Mouse (Mus musculus) brain, embryonic 14.5 days (tissue): Measurements from ENCODE around the gene Uba52. TPM values are rescaled to one million over a fixed set of nuclear protein-coding genes. Genes with fewer than 3 reads are reported as not detected.

Source experiments
- DNase-seq: peaks from one replicate; pipeline ENCODE4 v3.0.0-alpha.2; 2011; ENCODE audit warnings: low read depth
- CTCF ChIP-seq: fragments of 200-500 bp; IDR thresholded peaks from 2 replicates; pipeline ENCODE4 v1.5.1; 2012; ENCODE audit warnings: inconsistent platforms, mild to moderate bottlenecking, moderate library complexity, borderline replicate concordance; ENCODE audit not compliant: insufficient read depth, insufficient read length; ENCODE audit errors: extremely low read depth
- POLR2A ChIP-seq: fragments of 200-500 bp; IDR thresholded peaks from 2 replicates; pipeline ENCODE4 v1.6.1; 2012; ENCODE audit warnings: mild to moderate bottlenecking, inconsistent platforms, borderline replicate concordance; ENCODE audit not compliant: poor library complexity, insufficient read depth, insufficient read length, severe bottlenecking; ENCODE audit errors: extremely low read depth
- polyA plus RNA-seq: library from polyadenylated mRNA; depleted of rRNA; stranded (reverse); fragments of >200 nt; gene quantifications from 2 replicates; pipeline ENCODE4 v1.2.3, GENCODE M21; 2012; rRNA removed

The Uba52 gene
- 1,073 and 1,241 TPM in 2 replicates for polyA plus RNA-seq

DNA sequence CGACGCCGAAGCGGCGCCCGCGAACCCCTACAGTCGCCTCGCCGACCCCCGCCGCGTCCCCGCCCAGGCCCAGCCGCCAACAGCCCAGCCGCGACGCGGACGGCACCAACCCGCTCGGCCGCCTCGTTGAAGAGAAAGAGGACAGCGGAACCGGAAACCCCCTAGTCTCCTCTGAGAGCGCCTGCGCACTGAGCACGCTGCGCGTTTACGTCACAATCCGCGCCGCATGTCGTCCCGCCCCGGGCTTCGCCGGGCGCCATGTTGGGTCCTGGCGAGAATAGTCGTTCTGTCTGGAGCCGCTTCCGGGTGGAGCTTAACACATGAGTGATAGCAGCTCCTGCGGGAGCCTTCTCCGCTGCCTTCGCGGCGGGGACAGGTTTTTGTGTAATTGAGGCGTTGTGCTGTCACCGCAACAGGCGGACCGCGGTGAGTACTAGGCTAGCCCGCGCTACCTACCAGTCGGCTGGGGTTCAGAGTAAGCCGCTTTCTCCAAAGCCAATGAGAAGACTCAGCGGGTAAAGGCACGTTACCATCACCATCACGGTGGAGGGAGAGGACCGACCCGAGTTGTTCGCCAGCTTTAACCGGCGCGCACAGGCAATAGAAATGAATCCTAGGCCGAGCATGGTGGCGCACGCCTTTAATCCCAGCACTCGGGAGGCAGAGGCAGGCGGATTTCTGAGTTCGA lies at the start of gene Uba52:
Gene Uba52, minus strand, starts transcription at position 574 of the 688 bp plus-strand sequence.
- DNase-seq, result peak; percentile 99
- TF ChIP-seq POLR2A (peak; percentile 81), CTCF (no peak)

DNA sequence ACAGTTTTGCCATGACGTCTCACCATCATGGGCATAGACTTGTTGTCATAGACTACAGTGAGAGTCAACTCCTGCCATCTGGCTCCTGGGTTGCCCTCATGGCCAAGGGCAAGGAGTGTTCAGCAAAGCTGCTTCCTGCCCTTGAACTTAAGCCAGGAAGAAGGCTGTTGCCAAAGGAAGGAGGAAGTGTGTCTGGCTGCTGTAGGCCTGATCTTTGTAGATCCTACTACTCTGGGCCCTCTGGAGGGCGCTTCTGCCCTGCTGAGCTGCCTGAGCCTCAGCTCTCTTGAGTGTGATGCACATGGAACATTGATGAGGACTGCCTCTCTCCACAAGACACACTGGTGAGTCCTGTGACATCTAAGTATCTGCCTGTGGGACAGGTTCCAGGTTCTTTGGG lies 49.5 kb upstream of the Uba52 start:
- DNase-seq, result no peak
- TF ChIP-seq CTCF (no peak; the same call in 1 of the 2 replicates), POLR2A (no peak)

GRCm38 (mm10) chr8:70558983-70559382 lies 48.4 kb upstream of the Uba52 start:
- no peak for DNase-seq
- TF ChIP-seq POLR2A (no peak), CTCF (no peak)

DNA sequence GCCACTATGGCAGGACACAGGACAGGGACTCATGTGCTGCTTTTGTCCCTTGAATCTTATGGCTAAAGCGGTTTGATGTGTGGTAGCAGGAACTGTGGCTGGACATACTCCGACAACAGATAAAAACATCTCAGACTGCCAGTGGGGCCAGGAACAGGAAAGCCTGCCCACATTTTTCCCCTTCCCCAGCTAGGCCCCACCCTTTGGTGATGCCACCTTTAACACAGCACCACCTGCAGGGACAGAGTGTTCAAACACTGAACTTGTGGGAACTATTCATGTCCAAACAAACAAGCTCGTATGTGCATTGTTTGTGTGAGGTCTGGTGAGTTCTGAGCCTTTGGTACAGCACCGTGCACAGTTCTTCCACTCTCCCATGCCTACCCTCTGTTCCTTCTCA lies 47.7 kb upstream of the Uba52 start:
- DNase-seq, result no peak
- no peak for TF ChIP-seq POLR2A
- TF ChIP-seq CTCF, result no peak

- no peak for DNase-seq
- TF ChIP-seq POLR2A (no peak), CTCF (no peak)
These were observed 44.6 kb upstream of the Uba52 start for GRCm38 (mm10) chr8:70555079-70555747.

- DNase-seq, result peak; percentile 44
- TF ChIP-seq POLR2A (no peak), CTCF (no peak)
These were observed 43.1 kb upstream of the Uba52 start for GRCm38 (mm10) chr8:70553740-70554139.

DNA sequence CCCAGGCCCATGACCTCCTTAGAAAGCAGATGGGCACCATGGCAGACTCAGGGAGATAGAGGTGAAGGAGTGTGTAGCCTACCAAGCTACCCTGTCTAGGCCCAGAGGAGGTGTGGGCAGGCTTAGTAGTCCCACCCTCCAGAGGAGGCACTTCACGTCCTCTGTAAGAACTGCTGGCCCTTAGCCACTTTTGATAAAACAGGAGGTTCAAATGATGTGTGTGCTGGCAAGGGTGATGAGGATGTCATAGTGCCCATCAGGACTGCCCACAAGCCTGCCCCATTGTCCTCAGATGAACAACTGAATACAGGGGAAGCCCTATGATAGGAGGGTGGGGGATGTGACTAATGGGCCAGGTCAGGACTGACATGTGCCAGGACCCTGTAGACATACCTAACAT lies 42.2 kb upstream of the Uba52 start:
- no peak for DNase-seq
- TF ChIP-seq POLR2A (no peak), CTCF (no peak)

- TF ChIP-seq POLR2A, result no peak
- no peak for TF ChIP-seq CTCF
- DNase-seq, result no peak
These were observed 41.1 kb upstream of the Uba52 start for GRCm38 (mm10) chr8:70551558-70552161.

DNA sequence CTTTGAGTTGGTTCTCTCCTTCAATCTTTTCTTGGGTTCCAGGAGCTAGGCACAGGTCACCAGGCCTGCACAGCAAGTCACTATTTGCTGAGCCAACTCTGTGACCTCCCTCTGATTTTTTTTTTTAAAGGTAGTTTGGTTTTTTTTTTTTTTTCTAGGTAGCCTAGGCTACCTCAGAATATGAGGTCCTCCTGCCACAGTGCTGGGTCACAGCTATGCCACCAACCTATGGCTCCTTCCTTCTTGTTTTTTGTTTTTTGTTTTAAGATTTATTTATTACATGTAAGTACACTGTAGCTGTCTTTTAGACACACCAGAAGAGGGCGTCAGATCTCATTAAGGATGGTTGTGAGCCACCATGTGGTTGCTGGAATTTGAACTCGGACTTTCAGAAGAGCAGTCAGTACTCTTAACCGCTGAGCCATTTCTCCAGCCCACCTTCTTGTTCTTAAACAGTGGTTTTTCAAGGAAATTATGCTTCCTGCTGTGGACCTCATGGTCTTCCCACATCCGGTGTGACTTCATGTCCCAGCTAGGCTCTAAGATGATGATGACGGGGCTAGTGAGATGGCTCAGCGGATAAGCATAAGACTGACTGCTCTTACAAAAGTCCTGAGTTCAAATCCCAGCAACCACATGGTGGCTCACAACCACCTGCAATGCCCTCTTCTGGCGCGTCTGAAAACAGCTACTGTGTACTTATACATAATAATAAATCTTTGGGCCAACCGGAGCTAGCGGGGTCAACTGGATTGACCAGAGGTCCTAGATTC lies 39.0 kb upstream of the Uba52 start:
- DNase-seq, result no peak
- TF ChIP-seq CTCF (no peak), POLR2A (no peak)

DNA sequence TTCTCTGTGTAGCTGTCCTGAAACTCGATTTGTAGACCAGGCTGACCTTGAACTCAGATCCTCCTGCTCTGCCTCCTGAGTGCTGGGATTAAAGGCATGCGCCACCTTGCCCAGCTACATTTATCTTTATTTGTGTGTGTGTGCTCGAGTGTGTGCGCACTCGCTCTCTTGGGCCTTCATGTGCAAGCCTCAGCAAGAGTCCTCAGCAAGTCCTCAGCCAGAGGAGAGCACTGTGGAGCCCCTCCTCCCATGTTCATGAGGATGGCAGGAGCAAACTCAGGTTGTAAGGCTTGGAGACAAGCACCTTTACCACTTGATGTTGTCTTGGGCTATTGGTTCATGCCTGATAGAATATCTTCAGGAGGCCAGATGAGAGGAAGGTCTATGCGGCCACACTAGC lies 37.2 kb upstream of the Uba52 start:
- no peak for DNase-seq
- TF ChIP-seq POLR2A (no peak), CTCF (no peak)

DNA sequence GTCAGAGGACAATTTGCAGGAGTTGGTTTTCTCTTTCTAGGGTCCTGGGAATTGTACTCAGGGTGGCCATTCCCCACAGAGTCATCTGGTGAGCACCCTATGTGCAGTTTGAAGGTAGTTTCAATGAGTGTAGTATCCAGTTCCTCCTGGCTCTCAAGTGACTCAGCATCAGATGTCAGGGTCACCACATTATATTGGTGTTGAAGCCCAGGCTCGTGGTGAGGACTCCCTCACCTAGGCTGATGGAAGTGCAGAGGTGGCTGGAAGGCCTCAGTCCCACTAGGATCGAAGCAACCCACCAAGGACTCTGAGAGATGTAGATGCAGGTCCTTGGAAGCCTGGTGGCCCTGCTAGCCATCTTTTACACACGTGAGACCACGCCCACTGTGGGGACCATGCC lies 35.8 kb upstream of the Uba52 start:
- no peak for TF ChIP-seq POLR2A
- no peak for TF ChIP-seq CTCF
- no peak for DNase-seq

- TF ChIP-seq POLR2A (no peak), CTCF (peak; percentile 17; the same call in 1 of the 2 replicates)
- DNase-seq, result no peak
These were observed 33.6 kb upstream of the Uba52 start for GRCm38 (mm10) chr8:70544200-70544687.

DNA sequence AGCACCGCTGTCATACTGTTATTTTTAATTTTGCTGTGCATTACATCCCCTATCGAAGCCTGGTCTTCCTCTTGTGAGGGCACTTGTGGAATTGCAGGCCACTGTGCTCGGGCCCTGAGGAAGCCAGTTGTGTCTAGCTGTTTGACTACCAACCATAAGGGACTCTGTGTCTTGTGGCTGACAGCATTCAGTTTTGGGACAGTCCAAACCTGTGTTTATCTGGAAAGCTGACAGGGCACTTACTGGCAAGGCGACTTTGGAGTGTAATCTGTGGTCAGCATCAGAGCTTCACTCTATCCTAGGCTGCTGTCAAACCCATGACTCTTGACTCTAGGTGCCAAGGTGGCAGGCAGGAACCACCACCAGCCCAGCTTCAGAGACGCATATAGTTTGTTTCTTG lies 30.5 kb upstream of the Uba52 start:
- no peak for DNase-seq
- TF ChIP-seq POLR2A (no peak), CTCF (no peak)
